Comparison of ENCODE assay signal across 8 mouse cellular contexts in genomic region chr3:90253653-90254418, GRCm38 (mm10). TPM values are rescaled to one million over a fixed set of nuclear protein-coding genes. Genes with fewer than 3 reads are reported as not detected.
DNase-seq lines count a peak whose midpoint lies in the region; ATAC-seq and TF ChIP-seq lines count a peak whose summit lies in the region.

Gene Crtc2, plus strand, starts transcription at chr3:90254163.

- H3K9ac ChIP-seq in MEL (ENCODE audit: control insufficient read depth, low read depth, low read length, poor library complexity, severe bottlenecking): peak within 1 kb of the TSS; percentile 81
- peak within 1 kb of the TSS; percentile 81 for H3K9ac ChIP-seq in forebrain, postnatal 0 days
- H3K9ac ChIP-seq in lung, embryonic 15.5 days: peak within 1 kb of the TSS; percentile 92

- H3K27me3 ChIP-seq in MEL (ENCODE audit: control insufficient read depth in 1 of 2, insufficient read depth in 2 of 2, low read length in 2 of 2): no peaks in the 10 kb centered on the region
- H3K27me3 ChIP-seq in cerebellum, adult 2 months (ENCODE audit: control insufficient read depth, insufficient read depth, low read length): no peaks in the 10 kb centered on the region
- no peaks in the 10 kb centered on the region for H3K27me3 ChIP-seq in forebrain, postnatal 0 days (ENCODE audit: insufficient read depth, low read length)
- no peaks in the 10 kb centered on the region for H3K27me3 ChIP-seq in lung, embryonic 15.5 days

- peak; percentile 65 to 73; a peak in 3 of 4 replicates for TF ChIP-seq POLR2A in MEL (IDR thresholded peaks at IDR 0.05; ENCODE audit: control insufficient read depth in 1 of 2, insufficient read depth in 1 of 2, low read depth in 1 of 2, low read length in 2 of 2, poor library complexity in 1 of 2)
- 0 out of 2 replicates have a peak, but pooled peaks have one; percentile 43 for TF ChIP-seq POLR2A in cerebellum, adult 2 months (IDR thresholded peaks at IDR 0.05; ENCODE audit: borderline replicate concordance, insufficient read depth, low read length)

- peaks cover 3 to 5% of the 10 kb centered on the region in 2 experiments; a peak in 3 of 4 replicates for H3K4me1 ChIP-seq in MEL (ENCODE audit: control insufficient read depth in 1 of 2, insufficient read depth in 2 of 2, low read length in 2 of 2)
- peaks cover 31% of the 10 kb centered on the region for H3K4me1 ChIP-seq in cerebellum, adult 2 months (ENCODE audit: control insufficient read depth, insufficient read depth, low read length)
- peaks cover 10% of the 10 kb centered on the region; the same call in 1 of the 2 replicates for H3K4me1 ChIP-seq in forebrain, postnatal 0 days (ENCODE audit: insufficient read depth)
- peaks cover 24% of the 10 kb centered on the region for H3K4me1 ChIP-seq in lung, embryonic 15.5 days

- H3K79me2 ChIP-seq in MEL (ENCODE audit: control insufficient read depth, insufficient read depth, low read length, poor library complexity): peaks cover 22% of the 10 kb centered on the region

- TF ChIP-seq EP300 in MEL (IDR thresholded peaks at IDR 0.05; ENCODE audit: low read depth in 1 of 2, low read length in 2 of 2): no peak

- peak in 1 of 3 experiments; percentile 0; a peak in 1 of 6 replicates for TF ChIP-seq CTCF in MEL (IDR thresholded peaks at IDR 0.05 in 2 of 3, conservative IDR thresholded peaks at IDR 0.05 in 1 of 3; ENCODE audit: control insufficient read depth in 1 of 3, insufficient read depth in 1 of 3, low read depth in 2 of 3, low read length in 3 of 3, poor library complexity in 1 of 3, severe bottlenecking in 1 of 3)
- TF ChIP-seq CTCF in cerebellum, adult 2 months (IDR thresholded peaks at IDR 0.05; ENCODE audit: borderline replicate concordance, insufficient read depth, low read depth, low read length): no peak
- TF ChIP-seq CTCF in forebrain, postnatal 0 days (IDR thresholded peaks at IDR 0.05; ENCODE audit: low read depth): no peak

- H3K27ac ChIP-seq in MEL (ENCODE audit: control insufficient read depth, low read depth, low read length): peak within 1 kb of the TSS; percentile 51
- H3K27ac ChIP-seq in cerebellum, adult 2 months (ENCODE audit: insufficient read depth, low read length): peak within 1 kb of the TSS; percentile 85
- peak within 1 kb of the TSS; percentile 76 for H3K27ac ChIP-seq in forebrain, postnatal 0 days (ENCODE audit: low read depth, low read length)
- H3K27ac ChIP-seq in lung, embryonic 15.5 days: peak within 1 kb of the TSS; percentile 91

- ATAC-seq in forebrain, postnatal 0 days: peak; percentile 99
- ATAC-seq in lung, embryonic 15.5 days (ENCODE audit: borderline replicate concordance, extremely low read depth, low FRiP score, low TSS enrichment): peak; percentile 98

- peak within 1 kb of the TSS; percentile 82 to 99 for H3K4me3 ChIP-seq in MEL (ENCODE audit: control insufficient read depth in 1 of 2, insufficient read depth in 1 of 2, low read depth in 2 of 2, low read length in 2 of 2)
- peak within 1 kb of the TSS; percentile 87 for H3K4me3 ChIP-seq in cerebellum, adult 2 months (replicated peaks; ENCODE audit: insufficient read depth, low read depth, low read length)
- H3K4me3 ChIP-seq in forebrain, postnatal 0 days (ENCODE audit: low read depth, low read length): peak within 1 kb of the TSS; percentile 69
- peak within 1 kb of the TSS; percentile 89 for H3K4me3 ChIP-seq in lung, embryonic 15.5 days

- no peaks in the 10 kb centered on the region for H3K9me3 ChIP-seq in MEL (replicated peaks; ENCODE audit: insufficient read depth, low read length)
- no peaks in the 10 kb centered on the region for H3K9me3 ChIP-seq in forebrain, postnatal 0 days (ENCODE audit: low read length)
- no peaks in the 10 kb centered on the region for H3K9me3 ChIP-seq in lung, embryonic 15.5 days

- peak within 1 kb of the TSS; percentile 75 for H3K4me2 ChIP-seq in forebrain, postnatal 0 days (ENCODE audit: low read depth)
- peak within 1 kb of the TSS; percentile 68 for H3K4me2 ChIP-seq in lung, embryonic 15.5 days

- TF ChIP-seq RAD21 in MEL (IDR thresholded peaks at IDR 0.05; ENCODE audit: low read depth, low read length): no peak

- WGBS in cerebellum, adult 2 months: 0% methylated on average over 39 of the region's 40 CpGs
- 1% methylated on average over 40 of the region's 40 CpGs for WGBS in forebrain, postnatal 0 days
- WGBS in lung, embryonic 15.5 days: under 1% methylated on average over 37 of the region's 40 CpGs

- peaks cover 0 to 5% of the 10 kb centered on the region in 2 experiments for H3K36me3 ChIP-seq in MEL (ENCODE audit: control insufficient read depth in 1 of 2, insufficient read depth in 2 of 2, low read length in 2 of 2)
- H3K36me3 ChIP-seq in forebrain, postnatal 0 days (ENCODE audit: insufficient read depth): peaks cover 18% of the 10 kb centered on the region
- peaks cover 30% of the 10 kb centered on the region for H3K36me3 ChIP-seq in lung, embryonic 15.5 days

- peak; percentile 98 for DNase-seq in MEL (ENCODE audit: low read depth, low spot score)
- DNase-seq in cerebellum, adult 2 months: peak; percentile 96 to 99
- DNase-seq in forebrain, postnatal 0 days: peak; percentile 96
- DNase-seq in heart, postnatal 4 days: peak; percentile 95
- DNase-seq in layer of hippocampus, adult 8-10 months (ENCODE audit: low spot score in 2 of 2): peak; percentile 97 to 98
- peak; percentile 97 for DNase-seq in ovary, adult 18-20 months (ENCODE audit: low spot score)
- DNase-seq in thymus, postnatal 0 days (ENCODE audit: low spot score): peak; percentile 92

TF ChIP-seq in MEL, 35 proteins besides CTCF, POLR2A, EP300 and RAD21 (continues in another document):
- TF ChIP-seq ZC3H11A (IDR thresholded peaks at IDR 0.05; ENCODE audit: low read depth, low read length) (no peak), GATA1 (IDR thresholded peaks at IDR 0.05; ENCODE audit: low read depth, low read length) (no peak), NELFE (IDR thresholded peaks at IDR 0.05; ENCODE audit: low read depth, low read length) (peak; percentile 65; the same call in 1 of the 2 replicates), HCFC1 (IDR thresholded peaks at IDR 0.05; ENCODE audit: low read depth, low read length) (peak; percentile 99), USF2 (IDR thresholded peaks at IDR 0.05; ENCODE audit: borderline replicate concordance in 1 of 2, insufficient read depth in 1 of 2, low read depth in 1 of 2, low read length in 2 of 2) (no peak), POLR2AphosphoS2 (IDR thresholded peaks at IDR 0.05; ENCODE audit: low read length) (peak; percentile 83), UBTF (IDR thresholded peaks at IDR 0.05; ENCODE audit: borderline replicate concordance, insufficient read depth, low read depth, low read length) (peak; percentile 73; the same call in 1 of the 2 replicates), KAT2A (conservative IDR thresholded peaks at IDR 0.05; ENCODE audit: low read depth, low read length) (peak; percentile 99), TAL1 (IDR thresholded peaks at IDR 0.05; ENCODE audit: low read length) (no peak), MXI1 (IDR thresholded peaks at IDR 0.05; ENCODE audit: low read depth, low read length) (peak; percentile 71), RCOR1 (IDR thresholded peaks at IDR 0.05; ENCODE audit: low read depth, low read length) (no peak), BHLHE40 (IDR thresholded peaks at IDR 0.05; ENCODE audit: borderline replicate concordance, low read depth, low read length) (peak; percentile 58; the same call in 1 of the 2 replicates), TCF12 (IDR thresholded peaks at IDR 0.05; ENCODE audit: low read depth, low read length) (peak; percentile 63), MYC (IDR thresholded peaks at IDR 0.05; ENCODE audit: low read depth, low read length) (peak; percentile 71), MAX (IDR thresholded peaks at IDR 0.05; ENCODE audit: low read length) (peak; percentile 60), MAFK (IDR thresholded peaks at IDR 0.05; ENCODE audit: borderline replicate concordance, low read depth, low read length) (no peak), ZKSCAN1 (IDR thresholded peaks at IDR 0.05; ENCODE audit: low read depth, low read length) (no peak), POLR2AphosphoS5 (IDR thresholded peaks at IDR 0.05; ENCODE audit: borderline replicate concordance, low read depth, low read length) (no peak; the same call in 1 of the 2 replicates), ZNF384 (IDR thresholded peaks at IDR 0.05; ENCODE audit: low read depth, low read length) (no peak), ELF1 (IDR thresholded peaks at IDR 0.05; ENCODE audit: low read depth, low read length) (peak; percentile 98), MYB (IDR thresholded peaks at IDR 0.05; ENCODE audit: low read depth, low read length) (no peak; the same call in 1 of the 2 replicates), JUND (IDR thresholded peaks at IDR 0.05; ENCODE audit: low read depth, low read length) (no peak), E2F4 (IDR thresholded peaks at IDR 0.05; ENCODE audit: borderline replicate concordance, low read depth, low read length) (no peak), MEF2A (IDR thresholded peaks at IDR 0.05; ENCODE audit: extremely low read depth, insufficient replicate concordance, low read depth, low read length, poor library complexity, severe bottlenecking) (no peak), SIN3A (IDR thresholded peaks at IDR 0.05; ENCODE audit: low read length) (peak; percentile 95), CHD1 (IDR thresholded peaks at IDR 0.05; ENCODE audit: low read depth, low read length) (no peak), ETS1 (IDR thresholded peaks at IDR 0.05; ENCODE audit: low read depth, low read length) (no peak), SMC3 (IDR thresholded peaks at IDR 0.05; ENCODE audit: low read depth, low read length) (no peak), USF1 (IDR thresholded peaks at IDR 0.05; ENCODE audit: low read depth, low read length) (peak; percentile 81), MAZ (IDR thresholded peaks at IDR 0.05; ENCODE audit: low read depth, low read length) (peak; percentile 100), CHD2 (IDR thresholded peaks at IDR 0.05; ENCODE audit: low read length) (peak; percentile 85), TBP (IDR thresholded peaks at IDR 0.05; ENCODE audit: low read depth, low read length) (no peak)

RNA-seq across cellular contexts. Expression of gene Crtc2, which starts in this region (rescaled TPM):
- total RNA-seq in MEL (2012; rRNA removed): 7.1 and 7.6 TPM in 2 replicates
- 10 to 100 TPM in 1 of 2 experiments, not detected in 1; 66.9 TPM for polyA plus RNA-seq in MEL (2012; ENCODE audit: insufficient read depth in 1 of 2, insufficient read length in 2 of 2, low read depth in 1 of 2, low replicate concordance in 2 of 2, missing spikeins in 1 of 2)
- 78.2 and 91.2 TPM in 2 replicates for polyA plus RNA-seq in cerebellum, adult 2 months (2012; rRNA removed)
- total RNA-seq in forebrain, postnatal 0 days (2014; rRNA removed): 13.9 and 17.2 TPM in 2 replicates
- polyA plus RNA-seq in forebrain, postnatal 0 days (2015; fragmentation: Nextera tagmentation; extraction: Ambion mirVana): 12.9 and 14.7 TPM in 2 replicates
- 10 to 100 TPM; 18.0 to 18.8 TPM for total RNA-seq in heart, postnatal 4 days (2021)
- total RNA-seq in layer of hippocampus, adult 8-10 months (2022): 10 to 100 TPM; 39.7 to 43.8 (median 42.8) TPM
- 19.9 and 21.1 TPM in 2 replicates for polyA plus RNA-seq in lung, embryonic 15.5 days (2015; fragmentation: Nextera tagmentation; extraction: Ambion mirVana)
- 16.1 and 21.1 TPM in 2 replicates for polyA plus RNA-seq in thymus, postnatal 0 days (2015; fragmentation: Nextera tagmentation; extraction: Ambion mirVana)

Comparison
In these comparisons a context has a peak if more than half of its experiments do, and no peak if none do; other contexts are left out.
1. Peak in every context shown above with its lines: DNase-seq, ATAC-seq, H3K4me3 ChIP-seq and H3K27ac ChIP-seq.